Mouse (Mus musculus) cerebellum, postnatal 4 days (tissue): ENCODE measurements around the gene Pitx3.
"Not testable (repeated sequence)": the region's sequence is repeated elsewhere in the genome, so short reads cannot be mapped to it uniquely, and the experiment has no call there.

Source experiments
- DNase-seq, 2 experiments: peaks; one replicate each; pipeline ENCODE4 v3.0.0; 2022; ENCODE audit warnings: low spot score in 2 of 2, mixed read lengths in 1 of 2

Pitx3 gene

GRCm38 (mm10) chr19:46147511-46148371 is at the start of gene Pitx3:
Gene Pitx3, minus strand, starts transcription at chr19:46148326.
- DNase-seq = no peak

GRCm38 (mm10) chr19:46187203-46187602 is 39.1 kb upstream of the Pitx3 start:
- DNase-seq = no peak

- DNase-seq = no peak
Measured at GRCm38 (mm10) chr19:46186611-46187010, 38.5 kb upstream of the Pitx3 start.

- DNase-seq = no peak
Measured at GRCm38 (mm10) chr19:46182241-46182640, 34.1 kb upstream of the Pitx3 start.

GRCm38 (mm10) chr19:46180274-46180673 is 32.1 kb upstream of the Pitx3 start:
- DNase-seq = no peak

- DNase-seq = no peak
Measured at GRCm38 (mm10) chr19:46177046-46177445, 28.9 kb upstream of the Pitx3 start.

- no peak for DNase-seq
Measured at GRCm38 (mm10) chr19:46175173-46175572, 27.0 kb upstream of the Pitx3 start.

- no peak for DNase-seq
Measured at GRCm38 (mm10) chr19:46172541-46172940, 24.4 kb upstream of the Pitx3 start.

- DNase-seq = no peak
Measured at GRCm38 (mm10) chr19:46169913-46170312, 21.8 kb upstream of the Pitx3 start.

GRCm38 (mm10) chr19:46169396-46169795 is 21.3 kb upstream of the Pitx3 start:
- DNase-seq = no peak

GRCm38 (mm10) chr19:46167169-46167568 is 19.0 kb upstream of the Pitx3 start:
- DNase-seq = not testable (repeated sequence)

- DNase-seq = no peak
Measured at GRCm38 (mm10) chr19:46165950-46166349, 17.8 kb upstream of the Pitx3 start.

GRCm38 (mm10) chr19:46152127-46152803 is 4.1 kb upstream of the Pitx3 start, which contains the start of gene Gbf1:
Gene Gbf1, plus strand, starts transcription at chr19:46152509.
- peak; percentile 74 to 92 for DNase-seq

GRCm38 (mm10) chr19:46149091-46149490 is 965 bp upstream of the Pitx3 start:
- DNase-seq = no peak

GRCm38 (mm10) chr19:46148372-46148760 is 240 bp upstream of the Pitx3 start:
- peak; percentile 39 to 55 for DNase-seq

GRCm38 (mm10) chr19:46141091-46141490 is 7.0 kb downstream of the Pitx3 start:
- DNase-seq = no peak

GRCm38 (mm10) chr19:46140324-46140723 is 7.8 kb downstream of the Pitx3 start:
- no peak for DNase-seq

- DNase-seq = peak; percentile 44 to 55
Measured at GRCm38 (mm10) chr19:46136639-46137580, 11.2 kb downstream of the Pitx3 start.

- DNase-seq = peak in 1 of 2 experiments; percentile 40
Measured at GRCm38 (mm10) chr19:46135789-46136638, 12.1 kb downstream of the Pitx3 start.

- peak; percentile 91 to 96 for DNase-seq
Measured at GRCm38 (mm10) chr19:46135297-46135696, 12.8 kb downstream of the Pitx3 start.

GRCm38 (mm10) chr19:46132577-46132976 is 15.5 kb downstream of the Pitx3 start:
- no peak for DNase-seq
